18 mouse cellular contexts compared by ENCODE assay signal in the genomic region with DNA sequence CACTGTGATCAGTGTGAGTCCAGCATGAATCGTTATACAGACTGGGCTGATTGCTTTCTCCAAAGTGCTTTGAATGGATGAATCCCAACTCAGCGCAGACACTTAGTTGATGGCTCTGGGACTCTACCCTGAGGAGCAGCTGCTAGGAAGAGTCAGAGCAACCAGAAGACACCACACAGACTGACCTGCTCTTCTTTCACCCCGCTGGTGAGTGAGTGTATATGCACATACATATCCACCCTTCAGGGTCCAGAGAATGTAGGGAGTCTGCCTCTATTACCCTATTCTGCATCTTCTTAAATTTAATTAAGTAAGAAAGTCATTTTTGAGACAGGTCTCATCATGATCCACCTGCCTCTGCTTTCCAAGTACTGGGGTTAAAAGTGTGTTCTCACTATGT.
DNase-seq lines count a peak whose midpoint lies in the region; ATAC-seq lines count a peak whose summit lies in the region.
"Had no signal": no experiment of that assay in that cellular context is flagged by ENCODE, and none has a peak within 500 bp of the region (broad histone marks: within the 10 kb centered on the region; RNA-seq: fewer than 3 reads in every experiment).

No protein-coding gene starts in this region.

- no peaks in the 10 kb centered on the region for H3K36me3 ChIP-seq in neural tube, embryonic 11.5 days (ENCODE audit: control insufficient read depth, insufficient read depth, low read length)
- no peaks in the 10 kb centered on the region for H3K36me3 ChIP-seq in neural tube, embryonic 15.5 days
- H3K36me3 ChIP-seq in hindbrain, embryonic 12.5 days: no peaks in the 10 kb centered on the region
- H3K36me3 ChIP-seq in midbrain, embryonic 14.5 days (ENCODE audit: control insufficient read depth, insufficient read depth, low read length): no peaks in the 10 kb centered on the region
- H3K36me3 ChIP-seq: heart, embryonic 13.5 days; hindbrain, embryonic 15.5 days; liver, embryonic 13.5 days had no signal

- 0 out of 2 replicates have a peak, but pooled peaks have one; percentile 17 for ATAC-seq in neural tube, embryonic 11.5 days (ENCODE audit: insufficient read depth, low FRiP score, low TSS enrichment)
- ATAC-seq in neural tube, embryonic 15.5 days (ENCODE audit: low FRiP score): no peak
- ATAC-seq in hindbrain, embryonic 12.5 days (ENCODE audit: low FRiP score): peak; percentile 50; the same call in 1 of the 2 replicates
- ATAC-seq in midbrain, embryonic 14.5 days (ENCODE audit: low FRiP score, low TSS enrichment): no peak

- H3K9ac ChIP-seq in neural tube, embryonic 11.5 days (ENCODE audit: low read length): no peak overlapping the region
- no peak overlapping the region for H3K9ac ChIP-seq in neural tube, embryonic 15.5 days (replicated peaks)
- no peak overlapping the region for H3K9ac ChIP-seq in hindbrain, embryonic 12.5 days
- H3K9ac ChIP-seq in midbrain, embryonic 14.5 days (replicated peaks; ENCODE audit: low read length): no peak overlapping the region
- H3K9ac ChIP-seq: heart, embryonic 13.5 days; hindbrain, embryonic 15.5 days; liver, embryonic 13.5 days had no signal

- H3K27ac ChIP-seq in neural tube, embryonic 11.5 days (ENCODE audit: low read depth, low read length): no peak overlapping the region
- no peak overlapping the region for H3K27ac ChIP-seq in neural tube, embryonic 15.5 days (replicated peaks)
- no peak overlapping the region for H3K27ac ChIP-seq in hindbrain, embryonic 12.5 days
- H3K27ac ChIP-seq in midbrain, embryonic 14.5 days (replicated peaks; ENCODE audit: low read depth, low read length): peak overlapping the region; percentile 33; the same call in 1 of the 2 replicates
- H3K27ac ChIP-seq: heart, embryonic 13.5 days; liver, embryonic 13.5 days; stomach, postnatal 0 days had no signal

- DNase-seq in neural tube, embryonic 11.5 days (ENCODE audit: low spot score): no peak
- peak; percentile 9 for DNase-seq in midbrain, embryonic 14.5 days
- DNase-seq in c-Kit-positive CD71-positive TER-119-positive erythroid progenitor cells, embryonic 14.5 days (ENCODE audit: low spot score): no peak
- no peak for DNase-seq in lung, postnatal 4 days
- no peak for DNase-seq in testis, postnatal 10 days (ENCODE audit: low spot score)
- DNase-seq: cerebellum, adult 18-20 months; gastrocnemius, postnatal 36 days; kidney, adult 2 months; left cerebral cortex, postnatal 4 days; liver, embryonic 13.5 days; right cerebral cortex, adult 18-20 months; thymus, postnatal 36 days had no signal

- H3K27me3 ChIP-seq in neural tube, embryonic 11.5 days (ENCODE audit: control insufficient read depth, insufficient read depth, low read length): no peaks in the 10 kb centered on the region
- H3K27me3 ChIP-seq in neural tube, embryonic 15.5 days (replicated peaks): no peaks in the 10 kb centered on the region
- H3K27me3 ChIP-seq in hindbrain, embryonic 12.5 days: no peaks in the 10 kb centered on the region
- no peaks in the 10 kb centered on the region for H3K27me3 ChIP-seq in midbrain, embryonic 14.5 days (ENCODE audit: control insufficient read depth, insufficient read depth, low read length)
- H3K27me3 ChIP-seq: heart, embryonic 13.5 days; hindbrain, embryonic 15.5 days; liver, embryonic 13.5 days; megakaryocyte, embryonic 14.5 days had no signal

- no peak overlapping the region for H3K4me3 ChIP-seq in neural tube, embryonic 11.5 days (ENCODE audit: low read depth, low read length)
- H3K4me3 ChIP-seq in neural tube, embryonic 15.5 days (replicated peaks): no peak overlapping the region
- H3K4me3 ChIP-seq in hindbrain, embryonic 12.5 days: no peak overlapping the region
- H3K4me3 ChIP-seq in midbrain, embryonic 14.5 days (replicated peaks; ENCODE audit: low read depth, low read length): no peak overlapping the region
- H3K4me3 ChIP-seq: heart, embryonic 13.5 days; hindbrain, embryonic 15.5 days; liver, embryonic 13.5 days; megakaryocyte, embryonic 14.5 days had no signal

- 49% methylated on average over 3 of the region's 3 CpGs for WGBS in neural tube, embryonic 11.5 days
- 33% methylated on average over 3 of the region's 3 CpGs for WGBS in neural tube, embryonic 15.5 days
- 56% methylated on average over 3 of the region's 3 CpGs for WGBS in hindbrain, embryonic 12.5 days
- WGBS in midbrain, embryonic 14.5 days: 32% methylated on average over 3 of the region's 3 CpGs

- H3K4me2 ChIP-seq in neural tube, embryonic 11.5 days (ENCODE audit: low read depth): no peak overlapping the region
- H3K4me2 ChIP-seq in neural tube, embryonic 15.5 days: no peak overlapping the region
- no peak overlapping the region for H3K4me2 ChIP-seq in hindbrain, embryonic 12.5 days (replicated peaks)
- no peak overlapping the region for H3K4me2 ChIP-seq in midbrain, embryonic 14.5 days (ENCODE audit: low read length)
- H3K4me2 ChIP-seq: heart, embryonic 13.5 days; hindbrain, embryonic 15.5 days; liver, embryonic 13.5 days had no signal

- H3K9me3 ChIP-seq in neural tube, embryonic 11.5 days (ENCODE audit: control insufficient read depth, low read length): no peaks in the 10 kb centered on the region
- H3K9me3 ChIP-seq in neural tube, embryonic 15.5 days (replicated peaks): no peaks in the 10 kb centered on the region
- no peaks in the 10 kb centered on the region for H3K9me3 ChIP-seq in hindbrain, embryonic 12.5 days (replicated peaks)
- H3K9me3 ChIP-seq in midbrain, embryonic 14.5 days (ENCODE audit: control insufficient read depth, low read length): no peaks in the 10 kb centered on the region
- H3K9me3 ChIP-seq: heart, embryonic 13.5 days; hindbrain, embryonic 15.5 days; liver, embryonic 13.5 days had no signal

- H3K4me1 ChIP-seq in neural tube, embryonic 11.5 days (ENCODE audit: control insufficient read depth, insufficient read depth, low read length): peaks cover 3% of the 10 kb centered on the region; the same call in 1 of the 2 replicates
- peaks cover 12% of the 10 kb centered on the region for H3K4me1 ChIP-seq in neural tube, embryonic 15.5 days
- H3K4me1 ChIP-seq in hindbrain, embryonic 12.5 days: peaks cover 26% of the 10 kb centered on the region
- H3K4me1 ChIP-seq in midbrain, embryonic 14.5 days (ENCODE audit: control insufficient read depth, insufficient read depth, low read length): peaks cover 23% of the 10 kb centered on the region
- H3K4me1 ChIP-seq: heart, embryonic 13.5 days; liver, embryonic 13.5 days; megakaryocyte, embryonic 14.5 days had no signal

Comparison
In these comparisons a context has a peak if more than half of its experiments do, and no peak if none do; other contexts are left out.
1. ATAC-seq: peak in neural tube, embryonic 11.5 days (single experiment) and hindbrain, embryonic 12.5 days (single experiment); none in neural tube, embryonic 15.5 days (single experiment) and midbrain, embryonic 14.5 days (single experiment).